Mouse (Mus musculus) WW6 (cell line): Measurements from ENCODE around the gene BC049352.

Experiments used
- DNase-seq: peaks from one replicate; pipeline ENCODE4 v3.0.0-alpha.2; 2013; ENCODE audit warnings: low read depth, low spot score

BC049352 gene

DNA sequence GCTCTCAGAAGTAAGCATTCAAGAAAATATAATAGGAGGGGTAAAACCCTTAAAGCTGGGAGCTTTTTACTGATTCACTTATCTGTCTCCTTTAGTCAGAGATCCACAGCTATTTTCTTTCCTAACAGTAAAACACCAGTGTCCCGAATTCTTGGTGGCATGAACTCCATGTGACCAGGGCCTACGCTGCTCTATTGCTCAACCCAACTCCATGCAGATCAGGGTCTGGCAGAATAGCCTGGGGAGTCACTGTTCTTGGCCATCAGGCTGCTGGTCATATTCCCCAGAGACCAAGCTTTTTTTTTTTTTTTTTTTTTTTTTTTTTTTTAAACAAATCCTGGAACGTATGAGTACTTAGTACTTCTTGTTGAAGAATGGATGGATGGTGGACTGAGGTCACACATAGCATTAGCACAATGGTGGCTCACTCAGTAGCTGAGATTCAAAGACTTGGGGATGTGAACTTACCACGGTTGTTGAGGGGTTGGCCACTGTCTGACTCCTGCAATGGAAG, 7.9 kb downstream of the BC049352 start:
- no peak for DNase-seq

DNA sequence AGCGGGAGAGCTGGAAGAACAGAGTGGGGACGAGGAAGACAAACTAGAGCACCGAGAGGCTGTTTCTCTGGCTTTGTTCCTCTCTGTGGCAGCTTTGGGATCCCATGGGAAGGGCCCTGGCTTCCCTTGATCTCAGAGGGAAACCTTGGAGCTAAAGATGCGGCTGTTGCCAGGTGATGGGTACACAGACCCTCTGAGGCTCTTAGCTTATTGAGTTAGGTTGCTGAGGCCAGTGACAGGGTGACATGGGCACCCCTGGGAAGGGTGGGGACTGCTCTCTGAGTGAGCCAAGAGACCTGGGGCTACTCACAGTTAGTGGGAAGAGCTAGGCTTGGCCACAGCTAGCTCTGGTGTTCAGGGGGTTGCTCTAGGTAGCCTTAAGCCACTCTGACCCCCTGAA, 13.7 kb downstream of the BC049352 start:
- no peak for DNase-seq

DNA sequence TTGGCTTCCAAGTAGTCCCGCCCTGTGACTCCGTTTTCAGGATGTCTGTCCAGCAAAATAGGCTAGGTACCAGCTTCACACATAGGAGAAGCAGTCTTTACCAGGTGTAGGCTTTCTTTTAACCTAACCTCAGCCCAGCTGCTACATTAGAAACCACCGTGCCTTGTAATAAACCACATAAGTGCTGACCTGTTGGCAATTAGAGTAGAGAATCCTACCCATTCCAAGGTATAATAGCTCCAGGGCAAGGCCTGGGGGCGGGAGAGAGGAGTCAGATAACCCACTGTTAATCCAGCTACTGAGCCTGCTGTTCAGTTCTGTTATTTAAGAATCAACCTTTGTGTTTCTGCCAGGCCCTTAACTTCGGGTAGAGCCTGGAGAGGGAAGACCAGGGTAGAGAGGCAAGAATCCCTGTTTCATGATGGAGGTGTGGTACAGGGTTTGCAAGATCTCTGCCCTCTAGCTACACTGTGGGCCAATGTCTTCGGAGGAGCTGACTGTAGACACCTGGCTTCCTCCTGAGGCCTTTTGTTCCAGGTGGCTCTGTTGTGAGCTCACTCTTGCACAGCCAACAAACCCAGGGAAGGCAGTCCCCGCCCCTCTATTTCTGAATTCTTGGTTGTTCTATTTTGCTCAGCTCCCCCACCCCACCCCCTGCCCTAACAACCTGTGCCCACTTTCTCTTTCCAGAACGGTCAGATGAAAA, 14.5 kb downstream of the BC049352 start:
- DNase-seq = no peak

DNA sequence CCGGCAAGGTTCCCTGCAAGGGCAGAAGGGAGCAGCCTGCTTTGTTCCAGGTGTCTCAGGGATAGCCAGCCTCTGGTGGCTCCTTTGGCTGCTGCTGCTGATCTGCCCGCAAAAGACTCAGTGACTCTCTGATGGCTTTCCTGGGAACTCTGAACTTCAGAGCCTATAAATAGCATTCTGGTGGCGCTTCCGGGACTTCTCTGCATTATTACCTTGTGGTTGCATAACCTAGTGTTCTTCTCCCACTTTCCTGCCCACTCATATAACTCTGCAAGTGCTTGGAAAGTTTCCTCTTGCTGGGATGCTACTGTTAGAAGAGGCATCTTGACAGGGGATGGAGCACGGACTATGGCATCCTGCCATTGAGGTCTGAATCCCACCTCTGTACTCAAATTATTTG, 15.7 kb downstream of the BC049352 start:
- no peak for DNase-seq

DNA sequence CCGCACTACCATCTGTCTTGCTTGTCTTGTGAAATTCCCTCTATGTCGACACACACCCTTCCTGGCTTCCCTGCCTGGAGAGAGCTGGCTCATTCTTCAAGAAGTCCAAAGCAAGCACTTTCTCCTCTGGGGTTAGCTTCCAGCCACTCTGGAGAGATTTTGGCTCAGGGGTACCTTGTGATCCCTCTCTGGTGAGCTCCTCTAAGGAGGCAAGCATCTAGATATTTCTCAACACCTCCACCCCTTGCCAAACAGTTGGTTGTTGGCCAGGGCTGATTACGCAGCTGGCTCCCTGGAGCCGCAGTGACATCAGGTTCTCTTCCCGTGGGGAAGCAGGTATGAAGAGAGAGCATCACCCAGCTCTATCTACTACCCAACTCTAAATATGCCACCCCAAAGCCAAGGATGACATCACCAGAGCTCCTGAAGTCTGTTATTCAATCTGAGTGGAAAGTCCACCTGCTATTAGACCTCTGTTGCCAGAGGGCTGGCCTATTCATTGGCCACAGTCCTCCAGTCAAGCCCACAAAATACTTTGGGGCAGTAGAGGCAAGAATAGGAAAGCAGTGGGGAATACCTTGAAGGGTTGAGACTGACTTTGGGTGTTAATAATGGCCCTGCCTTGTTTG, 19.6 kb downstream of the BC049352 start:
- no peak for DNase-seq

DNA sequence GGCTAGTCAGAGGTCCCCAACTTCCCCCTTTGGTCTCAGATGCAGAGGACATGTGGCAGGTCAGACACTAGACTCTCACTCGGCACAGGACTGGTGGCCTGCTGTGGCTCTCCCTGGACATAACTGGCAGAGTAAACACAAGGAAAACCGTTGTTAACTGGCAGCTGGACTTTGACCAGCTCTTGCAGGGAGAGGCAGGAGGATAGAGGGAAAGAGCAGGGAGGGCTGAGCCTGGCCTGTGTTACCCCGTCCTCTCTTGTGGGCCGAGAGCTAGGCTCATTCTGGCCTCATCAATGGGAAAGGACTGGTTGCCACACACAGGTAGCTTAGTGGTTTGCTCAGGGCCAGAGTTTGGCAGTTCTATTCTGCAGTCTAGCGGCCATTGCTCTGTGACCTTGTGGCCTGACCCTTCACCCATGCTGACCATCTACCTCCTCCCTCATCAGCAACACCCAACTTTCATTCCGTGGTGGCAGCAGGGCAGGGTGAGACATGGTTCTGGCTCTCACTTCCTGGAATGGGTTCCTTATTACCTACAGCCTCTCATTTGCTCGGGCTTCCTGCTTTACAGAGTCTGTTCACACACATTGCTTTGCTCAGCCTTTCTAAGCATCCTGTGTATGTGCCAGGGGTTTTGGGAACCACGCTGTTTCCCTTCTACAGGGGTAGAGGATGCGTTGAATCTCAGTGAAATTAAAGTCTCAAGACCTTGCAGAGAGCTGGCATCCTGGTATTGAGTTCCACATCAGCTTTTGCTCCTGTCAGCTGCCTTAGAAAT, 20.4 kb downstream of the BC049352 start:
- no peak for DNase-seq

DNA sequence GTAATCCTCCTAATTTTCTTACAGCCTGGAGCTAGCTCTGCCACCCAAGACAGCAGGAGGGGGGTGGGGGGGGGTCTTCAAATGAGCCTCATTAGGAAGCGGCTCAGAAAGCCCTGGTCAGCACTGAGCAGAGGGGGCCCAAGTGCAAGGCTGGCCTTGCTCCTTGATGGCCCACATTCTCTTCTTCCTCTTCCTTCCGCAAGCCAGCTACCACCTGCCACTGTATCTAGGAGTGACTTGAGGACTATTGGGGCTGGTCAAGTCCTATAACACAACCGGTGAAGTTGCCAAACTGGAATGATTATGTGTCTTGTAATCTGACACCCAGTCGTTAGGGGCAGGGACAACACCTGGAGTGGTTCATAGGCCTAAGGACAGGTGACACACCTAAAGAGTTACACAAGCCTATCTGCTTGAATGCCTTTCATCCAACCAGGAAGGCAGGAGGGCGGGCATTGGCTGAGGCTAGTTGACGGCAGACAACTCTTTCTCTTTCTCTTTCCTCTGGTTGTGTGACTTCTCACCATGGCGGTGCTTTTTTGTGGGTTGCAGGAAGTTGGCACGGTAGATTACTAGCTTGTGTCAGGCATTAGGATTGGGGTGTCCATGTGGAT, 22.1 kb downstream of the BC049352 start, which contains the start of gene Tmprss4:
Gene Tmprss4 (minus strand): TSS at position 296 of the 614 bp plus-strand sequence.
- no peak for DNase-seq

DNA sequence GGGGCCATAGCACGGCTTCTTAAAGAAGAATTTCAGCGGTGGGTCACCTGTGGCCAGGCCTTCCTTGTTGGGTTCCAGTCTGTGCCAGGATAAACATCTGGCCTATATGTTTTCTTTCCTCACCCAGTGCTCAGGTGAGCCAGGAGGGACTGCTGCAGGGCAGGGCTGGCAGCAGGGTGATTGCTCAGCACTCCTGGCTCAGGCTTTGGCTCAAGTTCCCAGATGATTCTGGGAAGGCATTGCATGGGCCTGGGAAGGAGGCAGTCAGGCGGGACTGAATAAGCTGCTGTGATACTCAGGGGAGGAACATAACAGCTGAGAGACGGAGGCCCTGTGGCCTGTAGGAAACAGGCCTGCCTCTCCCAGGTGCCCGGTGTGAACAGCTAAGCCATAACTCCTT, 23.3 kb downstream of the BC049352 start:
- no peak for DNase-seq

DNA sequence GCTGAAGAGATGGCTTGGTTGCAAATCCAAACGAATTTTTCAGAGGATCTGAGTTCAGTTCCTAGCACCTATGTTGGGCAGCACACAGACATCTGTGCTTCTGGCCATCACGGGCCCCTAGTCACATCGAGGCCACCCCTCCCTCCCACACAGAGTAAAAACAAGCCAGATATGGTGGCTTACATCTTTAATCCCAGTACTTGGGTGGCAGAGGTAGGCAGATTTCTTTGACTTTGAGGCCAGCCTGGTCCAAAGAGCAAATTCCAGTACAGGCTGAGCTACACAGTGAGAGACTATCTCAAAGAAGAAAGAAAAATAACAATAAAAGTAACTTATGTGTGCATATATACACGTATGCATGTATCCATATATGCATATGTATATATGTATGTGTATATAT, 24.3 kb downstream of the BC049352 start:
- DNase-seq = no peak

DNA sequence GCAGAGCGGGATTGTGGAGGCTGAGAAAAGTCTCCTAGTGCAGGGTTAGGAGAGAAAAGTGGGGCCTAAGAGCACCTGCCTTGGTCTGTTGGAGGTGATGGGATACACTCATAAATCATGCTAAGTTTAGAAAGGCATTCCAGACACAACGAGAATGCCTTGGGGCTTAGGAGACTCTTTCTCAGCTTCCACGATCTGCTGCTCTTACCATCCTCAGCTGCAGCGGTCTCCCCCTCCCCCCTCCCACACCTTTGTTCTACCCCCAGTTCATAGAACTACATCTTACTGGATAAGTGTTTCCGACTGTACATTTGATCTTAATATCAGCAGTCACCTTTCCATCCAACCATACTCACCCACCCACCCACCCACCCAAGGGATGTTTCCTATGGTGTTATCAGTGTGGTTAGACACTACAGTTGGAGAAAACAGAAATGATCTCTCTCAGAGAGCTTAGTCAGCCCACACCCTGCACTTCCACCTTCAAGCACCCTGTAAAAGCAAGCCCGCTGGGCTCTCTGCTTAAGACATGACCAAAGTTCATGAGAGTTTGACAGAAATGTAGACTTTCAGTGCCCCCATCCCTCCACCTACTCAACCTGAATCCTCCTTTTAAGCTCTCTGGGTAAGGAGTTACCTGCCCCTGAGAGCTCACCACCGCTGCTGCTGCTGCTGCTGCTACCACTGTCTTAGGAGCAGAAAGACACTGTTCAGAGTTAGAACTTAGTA, 25.4 kb downstream of the BC049352 start:
- no peak for DNase-seq

DNA sequence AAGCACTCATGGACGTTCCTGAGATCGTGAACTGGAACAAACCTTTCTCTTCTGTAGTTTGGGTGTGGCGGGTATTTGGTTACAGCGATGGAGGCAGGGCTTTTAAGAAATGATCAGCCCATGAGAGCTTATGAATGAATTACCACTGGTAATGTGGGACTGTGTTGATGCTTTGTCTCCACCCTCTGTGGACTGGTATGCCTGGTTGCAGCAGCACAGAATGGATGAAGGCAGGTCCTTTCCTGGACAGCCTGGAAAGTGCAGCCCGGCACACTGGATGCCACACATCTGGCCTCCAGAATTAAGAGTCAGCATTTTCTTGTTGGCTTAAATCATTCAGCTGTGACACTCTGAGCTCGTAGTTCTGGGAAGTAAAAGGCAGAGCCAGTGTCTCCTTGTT, 30.2 kb downstream of the BC049352 start:
- DNase-seq = no peak

DNA sequence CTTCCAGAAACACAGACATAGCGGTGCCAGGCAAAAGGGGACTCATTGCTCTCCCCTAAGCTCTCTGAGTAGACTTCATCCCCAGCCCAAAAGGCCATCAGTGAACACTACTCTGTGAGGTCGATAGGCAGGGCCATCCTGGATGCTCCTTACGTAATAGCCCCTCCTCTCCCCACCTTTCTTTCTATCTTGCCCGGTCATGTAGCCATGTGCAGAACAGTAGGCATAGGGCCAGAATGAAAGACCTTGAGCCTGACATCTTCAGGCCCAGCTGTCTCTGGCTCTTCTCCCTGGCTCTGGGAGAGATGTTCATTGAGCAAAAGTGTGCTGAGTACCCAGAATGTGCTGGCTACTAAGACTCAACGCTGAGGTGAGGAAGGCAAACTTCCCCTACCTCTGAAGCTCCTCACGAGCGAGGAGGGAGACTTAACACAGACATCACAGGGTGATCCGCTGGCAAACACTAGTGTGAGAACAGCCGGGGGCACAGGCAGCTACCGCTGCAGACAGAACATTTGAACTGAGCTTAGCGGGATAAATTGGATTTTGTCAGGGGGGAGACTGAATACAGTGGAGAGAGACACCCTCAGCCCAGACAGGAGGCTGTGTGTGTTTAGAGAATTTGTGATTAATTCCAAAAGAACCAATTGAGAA, 33.8 kb downstream of the BC049352 start:
- DNase-seq = no peak

DNA sequence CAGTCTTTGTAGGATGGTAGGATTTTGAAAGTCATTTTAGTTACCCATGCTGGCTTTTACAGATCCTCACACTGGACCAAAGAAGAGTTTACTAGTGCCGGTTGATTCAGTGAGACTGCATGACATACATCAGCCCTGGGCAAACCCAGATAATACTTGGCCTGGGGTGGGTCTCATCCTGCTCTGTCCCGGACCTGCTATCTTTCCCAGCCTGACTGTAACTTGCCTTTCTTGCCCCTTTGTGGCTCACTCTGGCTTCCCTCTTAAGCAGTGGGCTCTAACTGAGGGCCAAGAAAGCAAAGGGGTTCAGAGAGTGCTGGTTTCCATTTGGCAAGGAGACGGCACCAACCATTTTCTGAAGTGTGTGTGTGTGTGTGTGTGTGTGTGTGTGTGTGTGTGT, 37.8 kb downstream of the BC049352 start:
- DNase-seq = no peak

DNA sequence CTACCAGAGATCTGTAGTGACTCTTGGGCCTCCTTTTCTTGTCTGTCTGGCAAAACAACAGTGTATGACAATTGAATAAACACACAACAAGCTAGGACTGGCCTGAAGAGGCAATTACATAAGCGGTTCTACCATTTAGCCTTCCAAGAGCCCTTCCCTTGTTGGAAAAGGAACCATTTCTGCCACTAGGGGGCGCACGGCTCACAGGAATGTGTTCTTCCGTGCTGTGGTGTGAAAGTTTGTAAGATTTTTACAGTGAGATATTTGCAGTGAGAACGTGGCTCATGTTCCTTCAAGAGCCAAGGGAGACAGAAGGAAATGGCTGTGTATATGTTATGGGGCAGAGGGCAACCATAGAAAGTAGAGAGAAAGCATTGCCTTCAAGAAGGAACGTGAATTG, 39.8 kb downstream of the BC049352 start:
- peak; percentile 34 for DNase-seq

DNA sequence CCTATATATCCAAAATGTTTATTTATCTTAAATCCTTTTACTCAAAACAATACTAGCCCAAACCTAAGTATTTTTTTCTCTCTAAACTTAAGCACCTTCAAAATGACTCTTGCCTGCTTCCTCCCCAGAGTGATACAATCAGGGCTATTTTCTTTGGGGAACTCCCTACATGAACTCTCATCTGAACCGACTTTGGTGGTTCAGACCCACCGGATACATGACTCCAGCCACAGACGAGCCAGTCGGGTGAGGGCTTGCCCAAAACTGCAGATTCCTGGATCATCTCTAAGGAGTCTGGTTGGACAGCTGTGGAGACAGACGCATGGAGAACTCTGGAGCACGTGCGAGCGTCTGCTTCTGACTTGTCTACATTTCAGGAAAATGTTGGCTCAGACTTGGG, 47.6 kb downstream of the BC049352 start:
- no peak for DNase-seq

DNA sequence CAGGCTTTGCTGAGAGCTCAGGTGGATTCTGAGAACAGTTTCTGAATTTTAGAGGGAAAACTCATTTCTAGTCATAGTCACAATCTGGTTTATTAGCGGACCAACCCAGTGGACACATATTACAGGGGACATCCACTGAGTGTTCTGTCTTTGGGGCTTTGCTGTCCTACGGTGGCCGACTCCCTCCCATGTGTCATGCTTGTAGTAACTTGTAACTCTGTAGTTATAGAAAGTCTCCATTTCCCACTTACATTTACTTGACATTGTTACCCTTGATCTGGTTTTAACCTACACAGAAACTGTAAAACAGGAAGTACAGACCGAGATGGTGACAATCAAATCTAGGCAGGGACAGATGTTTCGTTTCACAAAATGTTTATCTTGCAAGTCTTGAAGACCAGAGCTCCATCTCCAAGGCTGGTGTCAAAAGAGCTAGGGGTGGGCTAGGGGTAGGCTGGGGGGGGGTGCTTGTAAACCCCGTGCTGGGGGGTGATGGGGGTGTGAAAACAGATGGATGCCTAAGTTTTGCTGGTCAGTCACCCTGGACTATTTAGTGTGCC, 53.9 kb downstream of the BC049352 start:
- no peak for DNase-seq

DNA sequence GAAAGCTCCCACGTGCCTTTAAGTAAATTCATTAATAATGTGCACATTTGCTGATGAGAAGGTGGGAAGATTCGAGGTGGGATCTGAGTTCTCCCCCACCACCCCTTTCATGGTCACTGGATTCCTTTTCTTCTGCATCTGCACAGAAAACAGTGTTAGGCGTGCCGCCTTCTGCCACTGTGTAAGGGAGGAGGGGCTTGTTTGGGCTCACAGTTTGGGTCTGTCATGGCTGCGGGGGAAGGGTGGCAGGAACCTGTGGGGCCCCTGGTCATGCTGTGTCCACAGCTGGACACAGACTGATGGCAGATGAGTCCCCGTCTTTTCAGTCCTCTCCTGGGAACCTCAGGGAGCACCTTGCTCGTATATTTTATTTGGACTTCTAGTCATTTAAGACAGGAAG, 54.9 kb downstream of the BC049352 start:
- DNase-seq = no peak

DNA sequence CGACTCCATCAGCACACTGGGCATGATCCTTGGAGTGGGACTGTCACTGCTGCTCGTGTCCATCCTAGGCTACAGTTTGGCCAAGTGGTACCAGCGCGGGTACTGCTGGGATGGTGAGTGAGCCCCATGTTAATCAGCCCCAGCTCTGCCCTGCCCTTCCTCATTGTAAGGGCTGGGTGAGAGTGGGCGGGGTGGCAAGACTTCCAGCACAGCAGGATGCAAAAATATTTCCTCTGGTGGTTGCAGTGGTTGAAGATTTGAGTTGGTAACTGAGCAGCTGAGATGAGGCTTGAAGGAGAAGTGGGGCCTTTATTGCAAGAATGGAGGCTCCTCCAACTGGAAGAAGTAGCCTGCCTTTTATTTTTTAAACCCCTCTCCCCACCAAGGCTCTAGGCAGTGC, 59.6 kb downstream of the BC049352 start:
- no peak for DNase-seq

DNA sequence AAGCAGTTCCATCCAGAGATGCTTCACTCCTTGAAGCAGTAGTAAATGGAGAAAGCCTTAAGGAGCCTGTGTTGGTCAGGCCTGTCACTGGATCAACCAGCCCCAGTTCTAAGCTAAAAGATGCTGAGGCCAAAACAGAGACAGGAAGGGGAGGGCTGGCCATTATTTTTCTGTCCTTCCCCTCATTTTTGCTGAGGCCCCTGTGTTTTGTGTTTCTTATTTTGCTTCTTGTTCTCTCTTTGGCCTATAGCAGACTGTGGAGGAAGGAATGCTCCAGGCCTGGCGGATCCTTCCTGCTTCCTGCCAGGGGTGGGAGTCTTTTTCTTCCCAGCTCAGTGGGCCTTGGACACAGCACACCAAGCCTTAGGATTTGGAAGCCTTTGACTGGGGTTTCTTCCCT, 63.6 kb downstream of the BC049352 start:
- DNase-seq = no peak

DNA sequence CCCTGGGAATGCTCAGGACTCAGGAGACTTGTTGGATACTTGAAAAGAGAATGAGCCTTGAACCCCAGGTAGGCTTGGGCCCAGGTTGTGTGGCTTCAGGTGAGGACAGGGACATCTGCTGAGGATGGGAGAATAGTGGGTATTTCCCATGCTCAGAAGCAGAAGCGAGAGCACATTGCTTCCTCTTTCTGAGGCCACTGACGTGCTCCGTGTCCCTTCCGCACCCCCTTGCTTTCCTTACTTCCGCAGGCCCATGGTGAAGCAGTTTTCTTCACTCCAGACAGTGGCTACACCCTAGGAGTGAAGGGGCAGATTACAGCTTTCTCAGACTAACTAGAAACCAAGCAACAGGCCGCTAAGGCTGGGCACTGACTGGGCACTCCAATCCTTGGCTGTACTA, 64.3 kb downstream of the BC049352 start:
- DNase-seq = no peak

DNA sequence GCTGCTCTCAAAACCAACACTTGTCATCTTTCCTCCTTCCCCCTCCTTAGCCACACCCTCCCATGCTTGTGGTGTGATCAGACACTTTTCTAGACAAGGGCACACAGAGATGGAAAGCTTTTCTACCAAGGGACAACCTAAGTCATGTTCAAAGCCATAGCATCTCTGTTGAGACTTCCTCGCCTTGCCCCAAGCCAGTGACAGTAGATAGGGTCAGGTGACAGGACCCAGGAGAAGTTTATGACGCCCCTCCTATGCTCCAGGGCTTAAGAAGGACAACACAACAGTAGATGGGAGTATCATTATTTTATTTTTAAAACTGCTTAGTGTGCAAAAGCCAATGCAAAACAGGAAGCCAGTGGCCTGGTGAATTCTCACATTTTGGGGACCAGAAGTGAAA, 65.7 kb downstream of the BC049352 start:
- no peak for DNase-seq
